Mouse (Mus musculus) midbrain, embryonic 15.5 days (tissue): ENCODE measurements at regions not wholly inside any gene's neighbourhood (a gene's known extent, or its start where the extent isn't known, plus 50 kb on each side); places are given as distances from the start of the nearest gene placed in this dataset.

Experiments
- ATAC-seq: fragments of 200-750 bp; cut with Nextera tagmentation; replicated peaks from 2 replicates; pipeline ENCODE4 v1.8.0; 2017; ENCODE audit warnings: moderate TSS enrichment
- H3K27ac ChIP-seq: fragments of 300-500 bp; sonication (generic); 2 replicates; pipeline ENCODE4 v1.5.1; 2015; ENCODE audit warnings: mild to moderate bottlenecking, inconsistent platforms
- H3K27me3 ChIP-seq: fragments of 300-500 bp; sonication (generic); replicated peaks from 2 replicates; pipeline ENCODE4 v1.6.1; 2015; ENCODE audit warnings: inconsistent platforms
- H3K36me3 ChIP-seq: fragments of 300-500 bp; sonication (generic); replicated peaks from 2 replicates; pipeline ENCODE4 v1.6.1; 2015; ENCODE audit warnings: inconsistent platforms
- H3K4me1 ChIP-seq: fragments of 300-500 bp; sonication (generic); 2 replicates; pipeline ENCODE4 v1.6.1; 2015; ENCODE audit warnings: inconsistent platforms
- H3K4me2 ChIP-seq: fragments of 300-500 bp; sonication (generic); 2 replicates; pipeline ENCODE4 v1.6.1; 2015; ENCODE audit warnings: inconsistent platforms, mild to moderate bottlenecking, moderate library complexity
- H3K4me3 ChIP-seq: fragments of 300-500 bp; sonication (generic); 2 replicates; pipeline ENCODE4 v1.5.1; 2015; ENCODE audit warnings: mild to moderate bottlenecking, inconsistent platforms
- H3K9ac ChIP-seq: fragments of 300-500 bp; sonication (generic); 2 replicates; pipeline ENCODE4 v1.6.1; 2015; ENCODE audit warnings: mild to moderate bottlenecking, inconsistent platforms
- H3K9me3 ChIP-seq: fragments of 300-500 bp; sonication (generic); 2 replicates; pipeline ENCODE4 v1.6.1; 2016; ENCODE audit warnings: inconsistent platforms
- WGBS: fragments of 180-500 bp; shearing (Covaris S2); methylation state at CpG from one replicate; pipeline ENCODE4 v1.1.7; 2015; ENCODE audit warnings: mixed read lengths; 5-methylcytosine and 5-hydroxymethylcytosine counted together

DNA sequence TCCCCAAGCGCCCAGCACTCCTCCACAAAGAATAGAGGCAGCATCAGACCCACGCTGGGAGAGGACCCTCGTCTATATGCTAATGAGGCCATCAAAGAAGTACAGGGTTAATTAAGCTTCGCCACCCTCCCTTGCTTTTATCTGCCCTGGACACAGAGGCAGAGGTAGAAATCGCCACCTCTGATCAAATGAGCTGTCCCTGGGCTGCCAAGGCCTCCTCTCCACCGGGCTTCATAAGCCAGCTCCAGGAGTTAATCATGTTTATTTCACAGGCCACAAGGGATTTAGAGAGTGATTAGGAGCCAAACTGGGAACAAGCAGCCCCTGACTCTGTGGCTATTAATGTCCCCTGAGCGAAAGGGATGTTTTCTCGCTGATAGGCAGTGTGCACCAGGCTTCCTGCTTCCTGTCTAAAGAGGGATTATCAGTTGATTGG lies 126.5 kb upstream of the Hs6st1 start:
- no peaks in the 10 kb centered on the region for H3K36me3 ChIP-seq
- peaks cover 31% of the 10 kb centered on the region for H3K4me1 ChIP-seq
- WGBS, result 6% methylated on average over 8 of the region's 8 CpGs
- no peak overlapping the region; the same call in 1 of the 2 replicates for H3K4me2 ChIP-seq
- no peak overlapping the region for H3K9ac ChIP-seq
- peak overlapping the region; percentile 54 for H3K27ac ChIP-seq
- H3K9me3 ChIP-seq, result no peaks in the 10 kb centered on the region
- no peak overlapping the region for H3K4me3 ChIP-seq
- peak; percentile 78 for ATAC-seq
- H3K27me3 ChIP-seq, result no peaks in the 10 kb centered on the region

- ATAC-seq, result peak; percentile 56
- no peaks in the 10 kb centered on the region for H3K36me3 ChIP-seq
- H3K4me3 ChIP-seq, result no peak overlapping the region
- 37% methylated on average over 7 of the region's 7 CpGs for WGBS
- no peak overlapping the region for H3K9ac ChIP-seq
- H3K4me2 ChIP-seq, result peak overlapping the region; percentile 0; the same call in 1 of the 2 replicates
- H3K4me1 ChIP-seq, result peaks cover 31% of the 10 kb centered on the region
- peak overlapping the region; percentile 54; the same call in 1 of the 2 replicates for H3K27ac ChIP-seq
- no peaks in the 10 kb centered on the region for H3K27me3 ChIP-seq
- H3K9me3 ChIP-seq, result no peaks in the 10 kb centered on the region
Measured at GRCm38 (mm10) chr1:35942222-35942621, 126.0 kb upstream of the Hs6st1 start.

DNA sequence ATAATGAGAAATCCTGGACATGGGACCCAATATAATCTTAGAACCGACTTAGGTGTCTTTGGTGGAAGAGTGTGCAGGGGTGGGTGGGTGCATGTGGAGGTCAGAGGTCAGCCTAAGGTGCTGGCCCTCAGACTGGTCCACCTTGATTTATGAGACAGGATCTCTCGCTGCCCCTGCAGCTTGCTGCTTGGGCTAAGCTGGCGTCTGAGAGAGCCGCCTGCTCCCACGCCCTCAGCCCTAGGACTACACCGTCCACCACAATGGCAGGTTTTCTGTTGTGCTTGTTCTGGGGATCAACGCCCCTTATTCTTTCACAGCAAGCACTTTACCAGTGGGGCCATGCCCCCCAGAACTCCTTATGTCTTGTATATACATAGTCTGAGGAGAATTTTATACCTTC lies 124.4 kb upstream of the Hs6st1 start:
- WGBS, result 31% methylated on average over 7 of the region's 7 CpGs
- H3K4me3 ChIP-seq, result no peak overlapping the region
- H3K27me3 ChIP-seq, result no peaks in the 10 kb centered on the region
- peaks cover 31% of the 10 kb centered on the region for H3K4me1 ChIP-seq
- H3K27ac ChIP-seq, result no peak overlapping the region
- no peak overlapping the region for H3K4me2 ChIP-seq
- no peaks in the 10 kb centered on the region for H3K9me3 ChIP-seq
- ATAC-seq, result no peak
- H3K36me3 ChIP-seq, result no peaks in the 10 kb centered on the region
- no peak overlapping the region for H3K9ac ChIP-seq

- Histone ChIP-seq H3K4me2 (no peak overlapping the region), H3K9me3 (no peaks in the 10 kb centered on the region), H3K9ac (no peak overlapping the region), H3K27ac (no peak overlapping the region), H3K36me3 (no peaks in the 10 kb centered on the region), H3K4me1 (peaks cover 31% of the 10 kb centered on the region), H3K4me3 (no peak overlapping the region), H3K27me3 (no peaks in the 10 kb centered on the region)
- ATAC-seq, result peak; percentile 21; the same call in 1 of the 2 replicates
- 13% methylated on average over 5 of the region's 5 CpGs for WGBS
Measured at GRCm38 (mm10) chr1:35944376-35944775, 123.8 kb upstream of the Hs6st1 start.

DNA sequence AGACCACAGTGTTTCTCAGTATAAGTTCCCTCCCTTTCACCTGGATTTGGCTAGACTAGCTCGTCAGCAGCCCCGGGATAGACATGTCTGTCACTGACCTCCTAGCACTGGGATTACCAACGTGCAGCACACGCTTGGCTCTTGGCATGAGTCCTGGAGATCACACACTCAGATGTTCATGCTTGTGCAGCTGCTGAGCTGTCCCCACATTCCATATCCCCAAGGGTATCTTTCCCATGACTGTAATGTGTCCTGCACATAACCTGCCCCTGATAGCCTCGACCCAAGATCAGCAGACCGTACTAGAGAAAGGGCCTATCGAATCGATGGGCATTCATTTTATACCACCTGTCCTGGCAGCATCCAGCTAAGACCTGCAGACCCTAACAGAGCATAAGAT lies 123.4 kb upstream of the Hs6st1 start:
- no peaks in the 10 kb centered on the region for H3K27me3 ChIP-seq
- no peak overlapping the region for H3K9ac ChIP-seq
- H3K4me1 ChIP-seq, result peaks cover 31% of the 10 kb centered on the region
- H3K9me3 ChIP-seq, result no peaks in the 10 kb centered on the region
- no peaks in the 10 kb centered on the region for H3K36me3 ChIP-seq
- H3K4me2 ChIP-seq, result no peak overlapping the region
- H3K4me3 ChIP-seq, result no peak overlapping the region
- 48% methylated on average over 8 of the region's 8 CpGs for WGBS
- ATAC-seq, result no peak
- no peak overlapping the region for H3K27ac ChIP-seq

DNA sequence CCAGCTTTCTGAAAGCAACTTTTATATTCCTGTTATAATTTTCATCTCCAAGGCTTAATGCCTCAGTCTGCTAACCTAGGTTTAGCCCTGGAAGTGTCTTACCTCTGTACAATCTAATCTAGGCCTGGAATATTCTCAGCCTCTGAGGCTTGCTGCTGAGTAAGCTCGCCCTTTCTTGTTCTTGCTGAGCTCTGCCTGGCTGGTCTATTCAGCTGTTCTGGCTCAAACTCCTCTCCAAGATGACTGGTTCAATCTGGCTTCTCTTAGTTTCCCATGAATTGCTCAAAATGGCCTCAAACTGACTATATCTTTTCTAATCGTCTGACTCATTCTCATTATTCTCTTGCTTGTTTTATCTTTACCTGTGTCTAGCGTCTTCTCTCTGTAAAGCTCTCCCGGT lies 122.6 kb upstream of the Hs6st1 start:
- Histone ChIP-seq H3K4me2 (no peak overlapping the region), H3K27me3 (no peaks in the 10 kb centered on the region), H3K27ac (no peak overlapping the region), H3K9me3 (no peaks in the 10 kb centered on the region), H3K4me3 (no peak overlapping the region), H3K9ac (no peak overlapping the region), H3K36me3 (no peaks in the 10 kb centered on the region), H3K4me1 (peaks cover 31% of the 10 kb centered on the region)
- WGBS, result 81% methylated on average over 4 of the region's 4 CpGs
- ATAC-seq, result no peak

GRCm38 (mm10) chr1:35948104-35948503 lies 120.1 kb upstream of the Hs6st1 start:
- WGBS, result 89% methylated on average over 5 of the region's 5 CpGs

DNA sequence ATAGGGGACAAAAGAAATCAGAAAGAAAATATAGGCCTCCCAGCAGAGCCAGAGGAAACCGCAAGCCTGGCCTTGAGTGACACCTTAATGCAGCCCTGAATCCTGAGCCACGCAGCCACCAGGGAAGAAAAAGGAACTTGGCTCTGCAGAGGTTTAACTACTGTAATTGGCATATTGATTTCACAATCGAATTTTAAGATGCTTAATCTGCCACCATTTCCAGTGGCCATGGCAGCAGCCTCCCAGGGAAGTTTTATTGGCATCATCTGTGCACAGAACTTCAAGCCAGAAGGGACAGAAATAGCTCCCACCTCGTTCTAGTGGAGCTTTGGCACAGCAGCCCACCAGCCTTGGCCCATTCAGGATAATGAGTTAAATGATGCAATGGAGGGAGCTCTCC lies 117.1 kb upstream of the Hs6st1 start:
- Histone ChIP-seq H3K4me1 (no peaks in the 10 kb centered on the region), H3K27ac (no peak overlapping the region), H3K9ac (no peak overlapping the region), H3K9me3 (no peaks in the 10 kb centered on the region), H3K27me3 (no peaks in the 10 kb centered on the region), H3K36me3 (no peaks in the 10 kb centered on the region), H3K4me2 (no peak overlapping the region), H3K4me3 (no peak overlapping the region)
- no peak for ATAC-seq
- WGBS, result 61% methylated on average over 4 of the region's 4 CpGs

More at GRCm38 (mm10) chr1:35948104-35948503, 120.1 kb upstream of the Hs6st1 start:
- no peak for ATAC-seq
- H3K9ac ChIP-seq, result no peak overlapping the region
- H3K4me2 ChIP-seq, result no peak overlapping the region
- H3K4me3 ChIP-seq, result no peak overlapping the region
- peaks cover 15% of the 10 kb centered on the region for H3K4me1 ChIP-seq
- H3K36me3 ChIP-seq, result no peaks in the 10 kb centered on the region
- no peaks in the 10 kb centered on the region for H3K9me3 ChIP-seq
- no peak overlapping the region for H3K27ac ChIP-seq
- H3K27me3 ChIP-seq, result no peaks in the 10 kb centered on the region

- no peak overlapping the region for H3K4me3 ChIP-seq
- no peaks in the 10 kb centered on the region for H3K27me3 ChIP-seq
- no peak overlapping the region for H3K4me2 ChIP-seq
- no peak overlapping the region for H3K27ac ChIP-seq
- H3K36me3 ChIP-seq, result no peaks in the 10 kb centered on the region
- 81% methylated on average over 4 of the region's 4 CpGs for WGBS
- H3K9ac ChIP-seq, result no peak overlapping the region
- H3K4me1 ChIP-seq, result peaks cover 8% of the 10 kb centered on the region; the same call in 1 of the 2 replicates
- ATAC-seq, result no peak
- H3K9me3 ChIP-seq, result no peaks in the 10 kb centered on the region
Measured at GRCm38 (mm10) chr1:35953721-35954120, 114.5 kb upstream of the Hs6st1 start.

- 43% methylated on average over 8 of the region's 8 CpGs for WGBS
- peak overlapping the region; percentile 20; the same call in 1 of the 2 replicates for H3K27ac ChIP-seq
- H3K4me1 ChIP-seq, result peaks cover 8% of the 10 kb centered on the region; the same call in 1 of the 2 replicates
- no peak overlapping the region for H3K4me3 ChIP-seq
- no peak overlapping the region for H3K4me2 ChIP-seq
- H3K9me3 ChIP-seq, result no peaks in the 10 kb centered on the region
- no peak overlapping the region for H3K9ac ChIP-seq
- no peaks in the 10 kb centered on the region for H3K36me3 ChIP-seq
- no peaks in the 10 kb centered on the region for H3K27me3 ChIP-seq
- peak; percentile 74 for ATAC-seq
Measured at GRCm38 (mm10) chr1:35957425-35958372, 110.5 kb upstream of the Hs6st1 start.

GRCm38 (mm10) chr1:35959729-35960128 lies 108.5 kb upstream of the Hs6st1 start:
- ATAC-seq, result no peak
- Histone ChIP-seq H3K9ac (no peak overlapping the region), H3K9me3 (no peaks in the 10 kb centered on the region), H3K36me3 (no peaks in the 10 kb centered on the region), H3K4me1 (peaks cover 8% of the 10 kb centered on the region; the same call in 1 of the 2 replicates), H3K27me3 (no peaks in the 10 kb centered on the region), H3K4me2 (no peak overlapping the region), H3K4me3 (no peak overlapping the region), H3K27ac (no peak overlapping the region)
- 86% methylated on average over 4 of the region's 4 CpGs for WGBS

- WGBS, result 90% methylated on average over 2 of the region's 2 CpGs
- no peaks in the 10 kb centered on the region for H3K27me3 ChIP-seq
- peaks cover 8% of the 10 kb centered on the region; the same call in 1 of the 2 replicates for H3K4me1 ChIP-seq
- H3K9me3 ChIP-seq, result no peaks in the 10 kb centered on the region
- H3K4me2 ChIP-seq, result no peak overlapping the region
- H3K27ac ChIP-seq, result no peak overlapping the region
- ATAC-seq, result no peak
- no peak overlapping the region for H3K4me3 ChIP-seq
- H3K9ac ChIP-seq, result no peak overlapping the region
- H3K36me3 ChIP-seq, result no peaks in the 10 kb centered on the region
Measured at GRCm38 (mm10) chr1:35960844-35961243, 107.4 kb upstream of the Hs6st1 start.
